Mouse (Mus musculus) stomach, postnatal 0 days (tissue): ENCODE results near the gene Grwd1.

Source experiments
- CTCF ChIP-seq: IDR thresholded peaks from 2 replicates; pipeline ENCODE4 v1.5.1; 2016; ENCODE audit warnings: antibody characterized with exemption, low read depth, mild to moderate bottlenecking, moderate library complexity
- EP300 ChIP-seq: optimal IDR thresholded peaks from 2 replicates; pipeline ENCODE3; 2016; ENCODE audit warnings: antibody characterized with exemption

DNA sequence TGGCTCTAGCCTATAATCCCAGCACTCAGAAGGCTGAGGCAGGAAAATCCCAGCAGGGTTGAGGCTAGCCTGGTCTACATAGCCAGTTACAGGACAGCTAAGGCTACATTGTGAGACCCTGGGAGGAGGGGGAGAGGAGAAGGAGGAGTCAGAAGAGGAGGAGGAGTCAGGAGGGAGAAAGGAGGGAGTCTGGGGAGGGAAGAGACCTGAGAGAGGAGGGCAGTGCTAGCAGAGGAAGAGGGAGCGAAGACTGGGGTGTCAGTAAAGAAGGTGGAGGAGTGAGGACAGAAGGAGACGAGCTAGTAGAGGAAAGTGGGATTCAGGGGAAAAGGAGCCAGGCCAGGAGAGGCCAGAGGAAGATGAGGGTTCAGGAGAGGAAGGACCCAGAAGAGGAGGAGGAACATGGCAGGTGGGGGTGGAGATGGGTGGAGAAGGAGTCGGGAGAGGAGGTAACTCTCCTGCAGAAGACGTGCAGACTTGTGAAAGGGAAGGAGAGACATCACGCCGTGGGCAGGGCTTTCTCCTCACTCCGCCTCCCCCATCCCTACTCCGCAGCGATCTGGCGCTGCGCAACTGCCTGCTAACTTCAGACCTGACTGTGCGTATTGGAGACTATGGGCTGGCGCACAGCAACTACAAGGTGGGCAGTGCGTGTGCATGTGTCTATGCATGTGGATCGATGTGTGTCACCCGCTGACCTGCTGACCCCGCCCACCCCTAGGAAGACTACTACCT is 38.8 kb downstream of the Grwd1 start:
- no peak for TF ChIP-seq CTCF
- TF ChIP-seq EP300: no peak
